Mouse (Mus musculus) heart, postnatal 0 days (tissue): ENCODE results near the gene Il18. TPM values are rescaled to one million over a fixed set of nuclear protein-coding genes. Genes with fewer than 3 reads are reported as not detected.

Source experiments
- ATAC-seq: fragments of 200-750 bp; cut with Nextera tagmentation; 2 replicates; pipeline ENCODE4 v1.8.0; 2017; ENCODE audit warnings: low read depth, moderate number of reproducible peaks, moderate library complexity; ENCODE audit not compliant: insufficient read depth
- DNase-seq: peaks from one replicate; pipeline ENCODE4 v3.0.0-alpha.2; 2016; ENCODE audit warnings: low spot score
- H3K27ac ChIP-seq: fragments of 300-500 bp; sonication (generic); 2 replicates; pipeline ENCODE4 v1.5.1; 2014; ENCODE audit warnings: low read depth, mild to moderate bottlenecking
- H3K27me3 ChIP-seq: fragments of 300-500 bp; sonication (generic); 2 replicates; pipeline ENCODE4 v1.6.1; 2014; ENCODE audit warnings: low read length, mixed read lengths; ENCODE audit not compliant: control insufficient read depth, insufficient read depth
- H3K36me3 ChIP-seq: fragments of 300-500 bp; sonication (generic); replicated peaks from 2 replicates; pipeline ENCODE4 v1.6.1; 2014; ENCODE audit warnings: low read length, mixed read lengths; ENCODE audit not compliant: control insufficient read depth, insufficient read depth
- H3K4me1 ChIP-seq: fragments of 300-500 bp; sonication (generic); 2 replicates; pipeline ENCODE4 v1.6.1; 2014; ENCODE audit warnings: antibody characterized with exemption; ENCODE audit not compliant: control insufficient read depth, insufficient read depth
- H3K4me2 ChIP-seq: fragments of 300-500 bp; sonication (generic); 2 replicates; pipeline ENCODE4 v1.6.1; 2014; ENCODE audit warnings: low read depth, mild to moderate bottlenecking, low read length, moderate library complexity
- H3K4me3 ChIP-seq: fragments of 300-500 bp; sonication (generic); 2 replicates; pipeline ENCODE4 v1.5.1; 2014; ENCODE audit warnings: low read depth, low read length
- H3K9ac ChIP-seq: fragments of 300-500 bp; sonication (generic); replicated peaks from 2 replicates; pipeline ENCODE4 v1.6.1; 2014; ENCODE audit warnings: low read depth, low read length, mixed read lengths
- H3K9me3 ChIP-seq: fragments of 300-500 bp; sonication (generic); replicated peaks from 2 replicates; pipeline ENCODE4 v1.6.1; 2016; ENCODE audit warnings: low read length; ENCODE audit not compliant: control insufficient read depth
- CTCF ChIP-seq: IDR thresholded peaks from 2 replicates; pipeline ENCODE4 v1.5.1; 2016; ENCODE audit warnings: antibody characterized with exemption, control low read depth, low read depth
- EP300 ChIP-seq: IDR thresholded peaks from 2 replicates; pipeline ENCODE4 v1.6.1; 2016; ENCODE audit warnings: antibody characterized with exemption, low read depth
- WGBS: fragments of 180-500 bp; shearing (Covaris S2); extraction: QIAGEN DNeasy Blood & Tissue Kit; methylation state at CpG from one replicate; pipeline ENCODE4 v1.1.7; 2014; 5-methylcytosine and 5-hydroxymethylcytosine counted together
- polyA plus RNA-seq: library from polyadenylated mRNA; unstranded; fragments of >200 nt; fragmentation: Nextera tagmentation; extraction: Ambion mirVana; gene quantifications from 2 replicates; pipeline ENCODE4 v1.2.1, GENCODE M21; 2015
- total RNA-seq: library from RNA; depleted of rRNA; stranded (reverse); fragments of >200 nt; gene quantifications from 2 replicates; pipeline ENCODE4 v1.2.3, GENCODE M21; 2014; ENCODE audit warnings: low replicate concordance

Gene Il18
- total and polyA plus RNA-seq, 2 experiments from 2014 or later, result 2.4 to 2.9 TPM

GRCm38 (mm10) chr9:50565940-50566339, 11.3 kb downstream of the Il18 start:
- Histone ChIP-seq H3K4me1 (no peaks in the 10 kb centered on the region), H3K9me3 (no peaks in the 10 kb centered on the region), H3K36me3 (no peaks in the 10 kb centered on the region), H3K4me3 (no peak overlapping the region), H3K4me2 (no peak overlapping the region), H3K27me3 (no peaks in the 10 kb centered on the region), H3K27ac (no peak overlapping the region), H3K9ac (no peak overlapping the region)
- WGBS, result 37% methylated on average over 4 of the region's 4 CpGs
- no peak for DNase-seq
- no peak for ATAC-seq
- TF ChIP-seq CTCF (no peak), EP300 (no peak)

- 80% methylated on average over 4 of the region's 4 CpGs for WGBS
- H3K36me3 ChIP-seq, result no peaks in the 10 kb centered on the region
Measured at GRCm38 (mm10) chr9:50567372-50567771, 12.7 kb downstream of the Il18 start.

GRCm38 (mm10) chr9:50567881-50568280, 13.3 kb downstream of the Il18 start:
- H3K9me3 ChIP-seq, result no peaks in the 10 kb centered on the region

More at GRCm38 (mm10) chr9:50567372-50567771, 12.7 kb downstream of the Il18 start:
- no peak overlapping the region for H3K4me2 ChIP-seq
- no peak overlapping the region for H3K27ac ChIP-seq
- ATAC-seq (no peak), DNase-seq (no peak)
- no peaks in the 10 kb centered on the region for H3K9me3 ChIP-seq
- TF ChIP-seq EP300 (no peak), CTCF (no peak)
- no peaks in the 10 kb centered on the region for H3K27me3 ChIP-seq
- no peak overlapping the region for H3K4me3 ChIP-seq
- no peaks in the 10 kb centered on the region for H3K4me1 ChIP-seq
- H3K9ac ChIP-seq, result no peak overlapping the region

GRCm38 (mm10) chr9:50569599-50570525, 15.2 kb downstream of the Il18 start:
- 49% methylated on average over 10 of the region's 10 CpGs for WGBS
- Histone ChIP-seq H3K9ac (no peak overlapping the region), H3K4me2 (no peak overlapping the region), H3K27me3 (no peaks in the 10 kb centered on the region), H3K4me1 (no peaks in the 10 kb centered on the region), H3K27ac (no peak overlapping the region), H3K9me3 (no peaks in the 10 kb centered on the region), H3K36me3 (no peaks in the 10 kb centered on the region), H3K4me3 (no peak overlapping the region)
- no peak for DNase-seq
- TF ChIP-seq EP300, result no peak
- no peak for TF ChIP-seq CTCF
- no peak for ATAC-seq

More at GRCm38 (mm10) chr9:50567881-50568280, 13.3 kb downstream of the Il18 start:
- Histone ChIP-seq H3K4me3 (no peak overlapping the region), H3K27me3 (no peaks in the 10 kb centered on the region), H3K4me1 (no peaks in the 10 kb centered on the region), H3K36me3 (no peaks in the 10 kb centered on the region), H3K4me2 (no peak overlapping the region), H3K27ac (no peak overlapping the region), H3K9ac (no peak overlapping the region)
- 83% methylated on average over 2 of the region's 2 CpGs for WGBS
- TF ChIP-seq CTCF (no peak), EP300 (no peak)
- ATAC-seq (no peak), DNase-seq (no peak)

GRCm38 (mm10) chr9:50580370-50580769, 25.7 kb downstream of the Il18 start:
- ATAC-seq, result no peak

More at GRCm38 (mm10) chr9:50580370-50580769, 25.7 kb downstream of the Il18 start:
- Histone ChIP-seq H3K27ac (no peak overlapping the region), H3K4me3 (no peak overlapping the region), H3K36me3 (no peaks in the 10 kb centered on the region), H3K4me2 (no peak overlapping the region), H3K4me1 (no peaks in the 10 kb centered on the region), H3K27me3 (no peaks in the 10 kb centered on the region), H3K9ac (no peak overlapping the region), H3K9me3 (no peaks in the 10 kb centered on the region)
- 37% methylated on average over 4 of the region's 4 CpGs for WGBS
- TF ChIP-seq EP300 (no peak), CTCF (no peak)
- no peak for DNase-seq
